Mouse (Mus musculus) lung, embryonic 16.5 days (tissue): ENCODE data around the gene Rpl23a. TPM values are rescaled to one million over a fixed set of nuclear protein-coding genes. Genes with fewer than 3 reads are reported as not detected.

ENCODE experiments used
- ATAC-seq: fragments of 200-750 bp; cut with Nextera tagmentation; 2 replicates; pipeline ENCODE4 v1.8.0; 2017; ENCODE audit warnings: low read depth, mild to moderate bottlenecking, moderate library complexity
- H3K27ac ChIP-seq: fragments of 300-500 bp; sonication (generic); 2 replicates; pipeline ENCODE4 v1.5.1; 2014; ENCODE audit warnings: mild to moderate bottlenecking, control low read depth, low read length
- H3K27me3 ChIP-seq: fragments of 300-500 bp; sonication (generic); 2 replicates; pipeline ENCODE4 v1.6.1; 2014; ENCODE audit warnings: low read depth, low read length, mixed read lengths; ENCODE audit not compliant: control insufficient read depth, insufficient read depth
- H3K36me3 ChIP-seq: fragments of 300-500 bp; sonication (generic); 2 replicates; pipeline ENCODE4 v1.6.1; 2014; ENCODE audit warnings: low read length; ENCODE audit not compliant: control insufficient read depth, insufficient read depth
- H3K4me1 ChIP-seq: fragments of 300-500 bp; sonication (generic); replicated peaks from 2 replicates; pipeline ENCODE4 v1.6.1; 2014; ENCODE audit warnings: low read length, mixed read lengths; ENCODE audit not compliant: control insufficient read depth, insufficient read depth
- H3K4me2 ChIP-seq: fragments of 300-500 bp; sonication (generic); 2 replicates; pipeline ENCODE4 v1.6.1; 2014; ENCODE audit warnings: low read depth, low read length, control low read depth
- H3K4me3 ChIP-seq: fragments of 300-500 bp; sonication (generic); 2 replicates; pipeline ENCODE4 v1.5.1; 2014; ENCODE audit warnings: mild to moderate bottlenecking, low read length, control low read depth
- H3K9ac ChIP-seq: fragments of 300-500 bp; sonication (generic); 2 replicates; pipeline ENCODE4 v1.6.1; 2014; ENCODE audit warnings: low read length, control low read depth
- H3K9me3 ChIP-seq: fragments of 300-500 bp; sonication (generic); 2 replicates; pipeline ENCODE4 v1.6.1; 2016; ENCODE audit warnings: low read length; ENCODE audit not compliant: control insufficient read depth
- WGBS: fragments of 180-500 bp; shearing (Covaris S2); extraction: QIAGEN DNeasy Blood & Tissue Kit; methylation state at CpG from one replicate; pipeline ENCODE4 v1.1.7; 2014; 5-methylcytosine and 5-hydroxymethylcytosine counted together
- polyA plus RNA-seq: library from polyadenylated mRNA; unstranded; fragments of >200 nt; fragmentation: Nextera tagmentation; extraction: Ambion mirVana; gene quantifications from 2 replicates; pipeline ENCODE4 v1.2.1, GENCODE M21; 2015

The Rpl23a gene
- polyA plus RNA-seq: 1,346 and 1,426 TPM in 2 replicates

- peak; percentile 85 for ATAC-seq
- H3K36me3 ChIP-seq: peaks cover 18% of the 10 kb centered on the region
- peak within 1 kb of the TSS; percentile 92 for H3K27ac ChIP-seq
- H3K4me2 ChIP-seq: peak within 1 kb of the TSS; percentile 81
- H3K4me1 ChIP-seq: peaks cover 35% of the 10 kb centered on the region
- H3K4me3 ChIP-seq: peak within 1 kb of the TSS; percentile 95
- no peaks in the 10 kb centered on the region for H3K9me3 ChIP-seq
- H3K27me3 ChIP-seq: no peaks in the 10 kb centered on the region
- WGBS: under 1% methylated on average over 38 of the region's 38 CpGs
- peak within 1 kb of the TSS; percentile 94 for H3K9ac ChIP-seq
Observed at GRCm38 (mm10) chr11:78182961-78183844, at the start of gene Rpl23a. Gene Rpl23a, minus strand, starts transcription at chr11:78183584.

GRCm38 (mm10) chr11:78231518-78231917 lies 48.1 kb upstream of the Rpl23a start:
- 91% methylated on average over 6 of the region's 6 CpGs for WGBS
- Histone ChIP-seq H3K9me3 (no peaks in the 10 kb centered on the region), H3K4me2 (no peak overlapping the region), H3K27ac (no peak overlapping the region), H3K4me3 (no peak overlapping the region), H3K36me3 (peaks cover 52% of the 10 kb centered on the region), H3K4me1 (no peaks in the 10 kb centered on the region), H3K9ac (no peak overlapping the region), H3K27me3 (no peaks in the 10 kb centered on the region)
- ATAC-seq: no peak

GRCm38 (mm10) chr11:78223586-78223985 lies 40.2 kb upstream of the Rpl23a start:
- no peak overlapping the region for H3K4me3 ChIP-seq
- H3K9me3 ChIP-seq: no peaks in the 10 kb centered on the region
- no peaks in the 10 kb centered on the region for H3K4me1 ChIP-seq
- H3K27ac ChIP-seq: no peak overlapping the region
- no peak for ATAC-seq
- no peak overlapping the region for H3K9ac ChIP-seq
- peaks cover 74% of the 10 kb centered on the region for H3K36me3 ChIP-seq
- WGBS: 87% methylated on average over 4 of the region's 4 CpGs
- no peak overlapping the region for H3K4me2 ChIP-seq
- no peaks in the 10 kb centered on the region for H3K27me3 ChIP-seq

GRCm38 (mm10) chr11:78215709-78216317 lies 32.4 kb upstream of the Rpl23a start:
- H3K9me3 ChIP-seq: no peaks in the 10 kb centered on the region
- H3K4me2 ChIP-seq: no peak overlapping the region
- no peak overlapping the region for H3K4me3 ChIP-seq
- H3K9ac ChIP-seq: no peak overlapping the region
- H3K27ac ChIP-seq: no peak overlapping the region
- no peaks in the 10 kb centered on the region for H3K27me3 ChIP-seq
- H3K4me1 ChIP-seq: no peaks in the 10 kb centered on the region
- no peak for ATAC-seq
- WGBS: 90% methylated on average over 11 of the region's 11 CpGs
- H3K36me3 ChIP-seq: peaks cover 58% of the 10 kb centered on the region

GRCm38 (mm10) chr11:78213086-78213817 lies 29.9 kb upstream of the Rpl23a start:
- Histone ChIP-seq H3K4me1 (no peaks in the 10 kb centered on the region), H3K4me2 (no peak overlapping the region), H3K9ac (no peak overlapping the region), H3K27ac (no peak overlapping the region), H3K36me3 (peaks cover 59% of the 10 kb centered on the region), H3K9me3 (no peaks in the 10 kb centered on the region), H3K27me3 (no peaks in the 10 kb centered on the region), H3K4me3 (no peak overlapping the region)
- WGBS: 82% methylated on average over 14 of the region's 14 CpGs
- no peak for ATAC-seq

- Histone ChIP-seq H3K27ac (no peak overlapping the region), H3K9me3 (no peaks in the 10 kb centered on the region), H3K27me3 (no peaks in the 10 kb centered on the region), H3K4me2 (no peak overlapping the region), H3K36me3 (peaks cover 64% of the 10 kb centered on the region), H3K9ac (no peak overlapping the region), H3K4me3 (no peak overlapping the region), H3K4me1 (no peaks in the 10 kb centered on the region)
- WGBS: 80% methylated on average over 5 of the region's 5 CpGs
- no peak for ATAC-seq
Observed at GRCm38 (mm10) chr11:78211513-78211912, 28.1 kb upstream of the Rpl23a start.

- Histone ChIP-seq H3K4me2 (no peak overlapping the region), H3K4me3 (no peak overlapping the region), H3K9ac (no peak overlapping the region), H3K36me3 (peaks cover 64% of the 10 kb centered on the region), H3K4me1 (no peaks in the 10 kb centered on the region), H3K9me3 (no peaks in the 10 kb centered on the region), H3K27me3 (no peaks in the 10 kb centered on the region), H3K27ac (no peak overlapping the region)
- ATAC-seq: no peak
- WGBS: 49% methylated on average over 7 of the region's 7 CpGs
Observed at GRCm38 (mm10) chr11:78210615-78211014, 27.2 kb upstream of the Rpl23a start.

GRCm38 (mm10) chr11:78209886-78210285 lies 26.5 kb upstream of the Rpl23a start:
- no peaks in the 10 kb centered on the region for H3K27me3 ChIP-seq

GRCm38 (mm10) chr11:78207190-78207589 lies 23.8 kb upstream of the Rpl23a start:
- H3K27ac ChIP-seq: no peak overlapping the region
- H3K4me1 ChIP-seq: no peaks in the 10 kb centered on the region
- no peak overlapping the region for H3K4me3 ChIP-seq
- H3K9ac ChIP-seq: no peak overlapping the region
- no peak for ATAC-seq
- H3K9me3 ChIP-seq: no peaks in the 10 kb centered on the region
- no peaks in the 10 kb centered on the region for H3K27me3 ChIP-seq
- H3K4me2 ChIP-seq: no peak overlapping the region
- WGBS: 87% methylated on average over 7 of the region's 7 CpGs
- peaks cover 49% of the 10 kb centered on the region for H3K36me3 ChIP-seq

More at GRCm38 (mm10) chr11:78209886-78210285, 26.5 kb upstream of the Rpl23a start:
- Histone ChIP-seq H3K4me3 (no peak overlapping the region), H3K9ac (no peak overlapping the region), H3K4me1 (no peaks in the 10 kb centered on the region), H3K4me2 (no peak overlapping the region), H3K27ac (no peak overlapping the region), H3K36me3 (peaks cover 61% of the 10 kb centered on the region), H3K9me3 (no peaks in the 10 kb centered on the region)
- no peak for ATAC-seq
- WGBS: 74% methylated on average over 6 of the region's 6 CpGs
